Mouse (Mus musculus) stomach, postnatal 0 days (tissue): ENCODE results near the gene Afg1l.

Experiments
- CTCF ChIP-seq: IDR thresholded peaks from 2 replicates; pipeline ENCODE4 v1.5.1; 2016; ENCODE audit warnings: antibody characterized with exemption, low read depth, mild to moderate bottlenecking, moderate library complexity
- EP300 ChIP-seq: optimal IDR thresholded peaks from 2 replicates; pipeline ENCODE3; 2016; ENCODE audit warnings: antibody characterized with exemption

GRCm38 (mm10) chr10:42340426-42340793 is 138.0 kb downstream of the Afg1l start:
- TF ChIP-seq CTCF: no peak
- no peak for TF ChIP-seq EP300
